Mouse (Mus musculus): ENCODE data around the gene Alpk1.

Alpk1 gene

DNA sequence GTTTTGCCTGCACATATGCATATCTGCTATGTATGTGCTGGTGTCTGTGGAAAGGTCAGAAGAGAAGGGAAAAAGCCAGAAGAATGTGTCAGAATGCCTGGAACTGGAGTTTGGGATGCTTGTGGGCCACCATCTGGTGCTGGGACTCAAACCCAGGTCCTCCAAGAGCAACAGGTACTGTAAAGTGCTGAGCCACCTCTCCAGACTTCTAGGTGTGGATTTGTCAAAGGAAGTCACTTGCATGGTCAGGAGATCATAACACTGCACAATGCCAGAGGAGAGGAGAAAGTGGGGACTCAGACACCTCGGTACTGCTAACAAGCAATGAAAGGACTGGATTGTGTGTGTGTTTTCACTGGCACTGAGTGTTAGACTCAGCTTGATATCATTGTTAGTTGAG, 150.1 kb downstream of the Alpk1 start:
- no peak for DNase-seq (ENCODE audit: low read depth, low spot score)

DNA sequence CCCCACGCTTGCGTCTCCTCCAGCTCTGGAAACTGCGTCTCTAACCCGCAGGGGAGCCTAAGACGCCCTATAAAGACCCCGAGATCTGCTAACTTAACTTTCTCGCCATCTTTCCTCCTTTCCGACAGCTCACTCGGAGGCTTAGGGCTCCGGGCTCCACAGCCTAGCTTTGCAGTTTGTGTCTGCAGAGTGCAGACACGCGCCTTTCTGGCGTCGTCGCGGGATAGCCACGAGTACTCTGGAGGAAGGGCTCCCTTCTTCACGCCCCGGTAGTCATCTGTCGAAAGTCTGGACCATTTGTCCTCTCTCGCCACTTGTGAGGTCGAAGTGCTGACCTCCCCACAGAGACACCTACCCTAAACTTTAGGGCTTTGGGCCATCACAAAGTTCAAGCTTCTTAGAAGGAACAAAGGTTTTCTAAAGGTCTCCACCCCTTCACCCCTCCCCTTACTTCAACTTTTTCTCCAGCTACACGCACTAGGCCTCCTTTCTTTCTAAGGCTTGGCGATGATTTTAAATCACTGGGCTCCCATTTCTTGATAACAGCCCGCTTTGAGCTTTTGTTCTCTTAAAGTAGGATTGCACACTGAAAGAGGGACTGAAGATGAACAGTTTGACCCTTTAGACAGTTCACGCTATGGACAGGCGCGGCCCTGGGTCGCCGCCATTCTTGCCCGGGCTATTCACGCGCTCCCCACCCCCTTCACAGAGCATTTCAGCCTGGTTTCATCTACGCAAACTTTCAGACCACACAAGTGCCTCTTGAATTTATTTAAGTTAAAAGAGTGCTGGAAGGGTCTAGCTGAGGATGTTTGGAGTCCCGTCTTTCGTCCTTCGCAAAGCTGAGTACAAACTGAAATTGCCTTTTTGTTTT, 151.8 kb downstream of the Alpk1 start:
- DNase-seq (ENCODE audit: low read depth, low spot score): no peak

DNA sequence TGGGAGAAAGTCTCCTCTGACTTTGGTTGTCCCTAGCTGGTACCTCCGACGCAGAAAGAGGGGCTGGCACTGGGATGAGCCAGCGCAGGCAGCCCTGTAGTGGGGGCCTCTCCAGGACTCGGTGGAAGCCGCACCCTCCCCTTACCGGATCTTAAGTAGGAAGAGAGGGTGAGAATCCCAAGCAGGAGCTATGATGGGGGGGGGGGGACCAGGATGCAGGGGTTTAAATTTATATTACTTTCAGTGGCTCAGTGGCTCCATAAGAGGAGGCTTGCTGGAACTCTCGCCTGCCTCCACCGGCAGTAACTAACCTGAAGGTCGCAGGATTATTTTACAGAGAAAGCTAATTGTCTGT, 152.4 kb downstream of the Alpk1 start:
- no peak for DNase-seq (ENCODE audit: low read depth, low spot score)

DNA sequence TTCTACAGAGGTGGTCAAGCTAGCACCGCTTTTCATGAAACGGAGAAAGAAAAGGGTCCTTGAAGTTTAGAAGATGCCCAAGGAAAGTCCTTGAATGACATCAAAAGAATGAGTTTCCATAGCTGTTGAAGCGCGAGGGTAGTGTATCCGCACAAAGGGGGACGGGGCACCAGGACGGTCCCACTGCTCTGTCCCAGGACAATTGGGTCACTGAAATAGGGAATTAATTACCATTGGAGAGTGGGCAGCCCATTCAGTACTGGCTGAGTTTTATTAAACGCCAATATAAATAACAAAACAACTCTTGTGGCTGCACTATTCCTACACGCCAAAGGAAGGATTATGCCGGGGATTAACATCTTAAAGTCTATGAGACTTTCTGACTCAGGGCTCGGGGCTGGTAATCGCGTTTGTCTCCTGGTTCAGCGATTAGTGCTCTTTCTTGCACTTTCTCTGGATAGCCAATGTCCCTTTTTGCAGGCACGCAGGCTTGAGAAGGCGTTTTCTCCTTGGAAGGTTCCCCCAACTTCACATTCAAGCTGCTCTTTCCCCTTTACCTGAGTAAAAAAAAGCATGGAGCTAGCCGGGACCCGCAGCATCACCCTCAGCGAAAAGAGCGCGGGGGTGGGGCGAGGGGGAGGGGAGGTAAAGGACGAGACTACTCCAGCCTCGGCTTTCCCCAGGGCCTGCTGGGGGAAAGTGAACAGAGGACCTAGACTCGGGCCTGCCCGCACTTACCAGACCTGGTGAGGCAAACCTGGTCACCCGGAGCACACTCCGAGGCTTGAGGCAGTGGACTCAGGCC, 153.0 kb downstream of the Alpk1 start:
- DNase-seq (ENCODE audit: low read depth, low spot score): no peak

DNA sequence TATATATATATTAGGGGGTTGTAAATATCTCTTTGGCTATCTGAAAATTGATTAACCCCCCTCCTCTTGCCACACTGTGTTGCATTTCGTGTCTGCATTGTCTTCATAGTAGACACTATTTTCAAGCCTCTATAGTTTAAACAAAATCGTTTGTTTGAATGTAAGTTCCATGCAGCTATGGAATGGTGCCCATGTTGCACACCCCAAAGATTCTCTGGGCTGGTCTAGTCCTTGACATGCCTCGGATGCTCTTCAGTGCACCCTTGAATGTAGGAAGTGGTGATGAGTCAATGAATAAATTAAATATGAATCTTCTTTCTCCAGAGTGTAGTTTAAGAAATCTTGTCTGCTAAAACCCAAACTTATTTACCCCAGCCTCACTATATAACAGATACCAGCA, 153.8 kb downstream of the Alpk1 start:
- DNase-seq (ENCODE audit: low read depth, low spot score): no peak

DNA sequence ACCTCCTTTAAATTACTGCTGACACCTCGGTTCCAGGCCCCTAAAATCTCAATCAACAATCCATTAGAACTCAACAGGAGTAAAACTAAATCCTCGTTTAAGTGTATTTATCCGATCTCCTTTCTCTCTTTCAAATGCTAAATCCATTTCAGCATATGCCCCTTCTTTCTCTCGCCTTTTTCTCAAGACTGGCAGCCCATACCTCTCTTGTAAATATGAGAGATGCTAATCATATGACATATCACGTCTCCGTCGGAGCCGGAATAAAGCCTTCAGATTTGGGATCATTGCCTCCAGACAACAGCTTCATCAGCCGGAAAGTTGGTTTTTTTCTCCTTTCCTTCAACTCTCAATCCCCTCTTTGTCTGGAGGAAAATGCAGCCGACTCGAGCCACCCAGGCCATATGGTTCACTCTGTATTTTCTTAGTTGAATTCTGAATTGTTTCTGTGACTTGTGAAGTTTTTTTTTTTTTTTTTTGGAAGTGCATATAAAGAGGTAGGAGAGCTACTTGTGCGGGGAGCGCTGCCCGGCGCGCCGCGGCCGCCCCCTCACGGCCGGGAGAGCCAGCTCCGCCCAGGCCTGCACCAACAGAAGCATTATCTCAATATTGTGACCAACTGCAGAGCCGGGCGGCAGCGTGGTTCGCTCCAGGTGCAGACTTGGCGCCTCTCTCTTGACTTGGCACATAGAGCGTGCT, 154.5 kb downstream of the Alpk1 start:
- DNase-seq (ENCODE audit: low read depth, low spot score): no peak

DNA sequence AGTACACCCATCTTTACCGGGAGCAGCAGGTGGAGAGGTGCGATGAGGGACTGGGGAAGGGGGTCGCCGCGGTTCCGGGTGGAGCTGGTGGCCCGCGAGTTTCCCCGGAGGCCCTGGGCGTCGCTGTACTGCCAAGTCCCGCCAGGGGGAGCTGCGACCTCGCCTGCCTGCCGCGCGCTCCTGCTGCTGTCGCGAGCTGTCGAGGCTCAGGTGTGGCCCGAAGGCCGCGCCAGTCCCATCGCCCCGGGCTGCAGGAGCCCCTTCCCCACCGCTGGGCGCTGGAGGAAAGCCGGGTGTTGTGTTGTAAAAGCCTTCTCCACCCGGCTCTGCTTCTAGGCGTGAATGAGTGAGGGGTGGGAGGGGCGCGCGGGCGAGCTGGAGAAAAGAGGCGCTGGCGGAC, 155.0 kb downstream of the Alpk1 start:
- DNase-seq (ENCODE audit: low read depth, low spot score): peak; percentile 10

Measured in skeletal muscle tissue, adult 2 months (tissue).